Mouse (Mus musculus): ENCODE measurements around the gene Olfr1284. TPM values are rescaled to one million over a fixed set of nuclear protein-coding genes. Genes with fewer than 3 reads are reported as not detected.

Gene Olfr1284
- polyA plus RNA-seq (2017; shearing (Covaris generic)) = not detected

DNA sequence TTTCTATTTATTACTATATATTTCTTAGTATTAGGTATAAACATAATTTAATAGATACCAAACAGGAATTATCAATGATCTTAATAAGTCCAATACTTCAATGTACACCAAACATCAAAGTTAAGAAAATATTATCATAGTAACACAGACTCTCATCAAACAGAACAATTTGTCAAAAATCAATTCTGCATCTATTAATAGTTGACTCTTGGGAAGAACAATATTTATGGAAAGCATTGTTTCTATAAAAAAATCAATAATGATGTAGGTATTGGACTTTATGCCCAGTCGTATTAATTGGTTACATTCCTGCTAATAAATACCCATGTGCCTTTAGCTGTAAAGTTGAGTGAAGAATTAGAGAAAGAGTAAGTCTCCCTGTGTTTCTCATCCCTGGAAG, at the start of gene Olfr1284:
Olfr1284 (plus strand) TSS at position 301 of the 400 bp plus-strand sequence.

DNA sequence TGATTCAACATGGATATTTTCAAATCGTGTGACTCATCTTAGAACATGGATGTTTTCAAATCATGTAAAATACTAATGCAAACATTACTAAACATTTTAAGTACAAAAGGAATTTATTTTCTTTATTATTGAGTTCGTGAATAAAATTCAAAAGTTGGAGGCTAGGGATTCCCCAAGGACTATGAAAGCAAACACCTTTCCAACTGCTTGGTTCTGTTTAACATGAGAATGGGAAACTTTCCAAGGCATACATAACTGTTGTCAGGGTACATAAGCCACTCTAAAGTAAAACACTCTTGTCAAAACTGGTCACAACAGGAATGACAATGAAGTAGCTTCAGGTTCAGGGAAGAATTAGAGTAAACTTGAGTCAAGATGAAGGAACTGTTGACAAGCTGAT, 49.1 kb upstream of the Olfr1284 start, which contains the start of gene Olfr1281:
Olfr1281 (plus strand) TSS at position 301 of the 400 bp plus-strand sequence.

GRCm38 (mm10) chr2:111335976-111336375, 39.3 kb upstream of the Olfr1284 start, which contains the start of gene Olfr1282:
Gene Olfr1282, minus strand, starts transcription at chr2:111336076.

DNA sequence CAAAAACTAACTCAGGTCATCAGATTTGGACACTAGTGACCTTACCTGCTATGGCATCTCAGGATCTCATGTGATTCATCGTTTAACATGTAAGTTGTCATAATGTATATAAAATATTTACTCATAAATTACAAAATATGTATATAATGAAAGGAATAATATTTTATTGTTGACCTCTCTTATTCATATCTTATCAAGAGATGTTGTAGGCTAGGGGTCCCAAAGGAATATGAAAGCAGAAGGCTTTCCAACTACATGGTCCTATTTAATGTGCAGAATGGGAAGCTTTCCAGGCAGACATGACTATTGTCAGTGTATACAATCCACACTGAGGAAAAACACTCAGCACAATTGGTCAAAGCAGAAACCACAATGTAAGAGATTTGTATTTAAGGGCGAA, 8.8 kb upstream of the Olfr1284 start, which contains the start of gene Olfr1283:
Olfr1283 (plus strand) TSS at position 301 of the 400 bp plus-strand sequence.

GRCm38 (mm10) chr2:111422931-111423330, 47.6 kb downstream of the Olfr1284 start, which contains the start of gene Olfr1286:
Gene Olfr1286, minus strand, starts transcription at chr2:111423115.

Other genes with a start within 250 kb of the Olfr1284 start
- not detected for gene Gm15130, start 222.6 kb upstream of the Olfr1284 start, polyA plus RNA-seq (2017; shearing (Covaris generic))
- not detected for gene 4930430A15Rik, start 145.9 kb upstream of the Olfr1284 start, polyA plus RNA-seq (2017; shearing (Covaris generic))
- not detected for gene Olfr1275, start 140.2 kb upstream of the Olfr1284 start, polyA plus RNA-seq (2017; shearing (Covaris generic))
- not detected for gene Olfr1276, start 121.0 kb upstream of the Olfr1284 start, polyA plus RNA-seq (2017; shearing (Covaris generic))
- gene Olfr1277, start 101.4 kb upstream of the Olfr1284 start, polyA plus RNA-seq (2017; shearing (Covaris generic)) = not detected
- not detected for gene Olfr1278, start 85.4 kb upstream of the Olfr1284 start, polyA plus RNA-seq (2017; shearing (Covaris generic))
- gene Olfr1279, start 74.9 kb upstream of the Olfr1284 start, polyA plus RNA-seq (2017; shearing (Covaris generic)) = not detected
- not detected for gene Olfr1280, start 61.5 kb upstream of the Olfr1284 start, polyA plus RNA-seq (2017; shearing (Covaris generic))
- not detected for gene Olfr1281, start 49.0 kb upstream of the Olfr1284 start, polyA plus RNA-seq (2017; shearing (Covaris generic))
- not detected for gene Olfr1282, start 39.4 kb upstream of the Olfr1284 start, polyA plus RNA-seq (2017; shearing (Covaris generic))
- gene Olfr1283, start 8.7 kb upstream of the Olfr1284 start, polyA plus RNA-seq (2017; shearing (Covaris generic)) = not detected
- gene Olfr1286, start 47.6 kb downstream of the Olfr1284 start, polyA plus RNA-seq (2017; shearing (Covaris generic)) = not detected
- not detected for gene Olfr1287, start 73.6 kb downstream of the Olfr1284 start, polyA plus RNA-seq (2017; shearing (Covaris generic))
- not detected for gene Olfr1288, start 98.6 kb downstream of the Olfr1284 start, polyA plus RNA-seq (2017; shearing (Covaris generic))
- not detected for gene Olfr1289, start 105.3 kb downstream of the Olfr1284 start, polyA plus RNA-seq (2017; shearing (Covaris generic))
- not detected for gene Olfr1290, start 118.3 kb downstream of the Olfr1284 start, polyA plus RNA-seq (2017; shearing (Covaris generic))
- not detected for gene Olfr1291-ps1, start 121.7 kb downstream of the Olfr1284 start, polyA plus RNA-seq (2017; shearing (Covaris generic))
- not detected for gene Olfr1293-ps, start 149.7 kb downstream of the Olfr1284 start, polyA plus RNA-seq (2017; shearing (Covaris generic))
- gene Olfr1294, start 164.8 kb downstream of the Olfr1284 start, polyA plus RNA-seq (2017; shearing (Covaris generic)) = not detected
- not detected for gene Olfr1295, start 194.2 kb downstream of the Olfr1284 start, polyA plus RNA-seq (2017; shearing (Covaris generic))